Mouse (Mus musculus) heart, postnatal 14 days (tissue): Measurements from ENCODE around the gene Mettl8. TPM values are rescaled to one million over a fixed set of nuclear protein-coding genes. Genes with fewer than 3 reads are reported as not detected.

ENCODE experiments used
- DNase-seq, 2 experiments: peaks; one replicate each; pipeline ENCODE4 v3.0.0; 2021 to 2022
- intact Hi-C: fragments of 180-260 bp; cut with DNase I; formaldehyde crosslinking; loops from one replicate; pipeline ENCODE4 v1.15.1; 2025
- total RNA-seq, 2 experiments: library from RNA; stranded (reverse); gene quantifications; 2 replicates each; pipeline ENCODE4 v1.2.3; 2021

The Mettl8 gene
- total RNA-seq, 2 experiments from 2014 or later: 5.6 to 5.9 TPM

- intact Hi-C loops: loop anchor here (5.0 kb wide), 2 partner anchors 39 to 166 kb away; partner anchors contain the start of gene Tlk1
- no peak for DNase-seq
These were observed 61.6 kb downstream of the Mettl8 start for GRCm38 (mm10) chr2:70993740-70994139.

- intact Hi-C loops: loop anchor here (5.0 kb wide), 2 partner anchors 40 to 165 kb away; partner anchors contain the start of gene Tlk1
- DNase-seq: peak; percentile 13 to 48
These were observed 62.7 kb downstream of the Mettl8 start for GRCm38 (mm10) chr2:70992715-70993114.

DNA sequence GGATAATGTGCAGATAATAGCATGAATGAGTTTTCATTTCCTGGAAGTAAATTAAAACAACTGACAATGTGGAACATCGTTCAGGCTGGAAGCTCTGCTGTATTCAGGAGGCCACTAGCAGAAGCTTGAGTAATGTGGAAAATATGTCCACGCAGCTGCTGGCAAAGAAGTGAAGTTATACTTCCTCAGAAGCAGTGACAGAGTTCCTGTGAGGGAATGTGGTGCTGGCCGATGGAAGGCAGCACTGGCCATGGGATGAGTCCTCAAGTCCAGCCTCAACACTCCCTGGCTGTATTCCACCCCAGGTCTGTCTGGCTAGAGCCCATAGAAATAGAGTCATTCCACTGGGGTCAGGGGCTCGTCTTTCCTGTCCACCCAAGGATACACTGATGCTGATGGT is 65.2 kb downstream of the Mettl8 start:
- intact Hi-C loops: loop anchor here (5.0 kb wide), 2 partner anchors 42 to 163 kb away; partner anchors contain the start of gene Tlk1
- peak; percentile 38 to 65 for DNase-seq

GRCm38 (mm10) chr2:70989201-70990191 is 65.9 kb downstream of the Mettl8 start:
- intact Hi-C loops: loop anchor here (5.0 kb wide), 3 partner anchors 43 to 162 kb away; partner anchors contain the start of gene Tlk1

GRCm38 (mm10) chr2:70978271-70978670 is 77.1 kb downstream of the Mettl8 start:
- intact Hi-C loops: no loop called here
- DNase-seq: peak; percentile 54 to 56

More at GRCm38 (mm10) chr2:70989201-70990191, 65.9 kb downstream of the Mettl8 start:
- peak; percentile 17 to 41 for DNase-seq

- no peak for DNase-seq
- intact Hi-C loops: no loop called here
These were observed 80.6 kb downstream of the Mettl8 start for GRCm38 (mm10) chr2:70974769-70975168.

DNA sequence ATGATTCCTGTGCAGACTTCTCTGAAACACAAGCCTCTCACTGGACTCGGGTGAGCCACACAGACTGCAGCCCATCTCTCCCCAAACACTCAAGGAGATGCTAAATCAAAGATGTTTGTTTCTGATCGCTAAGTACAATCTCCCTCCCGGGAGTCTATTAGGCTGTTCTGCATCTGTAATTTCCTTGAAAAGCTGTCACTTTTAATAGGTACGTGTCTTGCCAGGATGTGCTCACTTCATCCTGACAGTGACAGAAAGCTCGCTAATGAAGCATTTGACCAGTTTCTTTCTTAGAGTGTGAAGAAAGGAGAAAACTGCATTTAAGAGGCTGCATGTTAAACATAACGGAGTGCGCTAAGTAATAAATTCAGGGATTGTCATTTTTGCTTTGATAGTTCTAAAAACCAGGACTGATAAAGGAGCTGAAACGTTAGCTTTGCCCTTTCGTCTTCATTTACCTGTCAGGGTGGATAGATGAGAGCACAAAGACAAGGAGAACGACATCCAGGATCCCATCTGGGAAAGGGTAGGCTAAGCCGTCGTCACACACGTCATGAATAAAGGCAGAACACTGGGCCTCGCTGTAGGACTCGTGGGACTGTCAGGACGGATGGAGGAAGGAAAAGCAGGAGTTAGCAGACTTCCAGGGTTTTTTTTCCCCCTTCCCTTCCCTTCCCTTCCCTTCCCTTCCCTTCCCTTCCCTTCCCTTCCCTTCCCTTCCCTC is 82.4 kb downstream of the Mettl8 start:
- intact Hi-C loops: no loop called here
- no peak for DNase-seq

DNA sequence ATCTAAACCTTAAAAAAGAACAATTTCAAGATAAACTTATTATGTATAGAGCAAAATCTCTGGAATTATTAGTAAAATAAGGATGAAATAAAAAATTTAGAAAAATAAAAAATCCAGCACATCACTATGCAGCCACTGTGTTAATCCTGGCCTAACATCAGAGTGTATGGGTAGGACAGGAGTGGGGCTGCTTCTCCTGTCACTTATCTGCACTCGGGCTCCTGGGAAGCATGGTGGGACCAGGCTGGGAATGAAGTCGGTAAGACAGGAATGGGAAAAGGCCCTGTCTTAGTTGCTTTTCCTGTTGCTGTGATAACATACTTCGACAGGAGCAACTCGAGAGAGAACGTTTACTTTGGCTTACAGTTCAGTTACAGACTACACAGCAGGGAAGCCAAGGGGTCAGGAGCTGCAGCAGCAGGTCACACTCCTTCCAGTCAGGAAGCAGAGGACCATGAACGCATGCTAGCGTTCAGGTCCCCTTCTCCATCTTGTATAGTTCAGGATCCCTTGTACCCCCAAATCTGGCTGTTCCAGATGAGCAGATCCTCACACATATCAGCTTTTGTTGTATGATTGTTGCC is 85.1 kb downstream of the Mettl8 start:
- no peak for DNase-seq
- intact Hi-C loops: no loop called here

GRCm38 (mm10) chr2:70968305-70968704 is 87.1 kb downstream of the Mettl8 start:
- DNase-seq: no peak
- intact Hi-C loops: no loop called here

DNA sequence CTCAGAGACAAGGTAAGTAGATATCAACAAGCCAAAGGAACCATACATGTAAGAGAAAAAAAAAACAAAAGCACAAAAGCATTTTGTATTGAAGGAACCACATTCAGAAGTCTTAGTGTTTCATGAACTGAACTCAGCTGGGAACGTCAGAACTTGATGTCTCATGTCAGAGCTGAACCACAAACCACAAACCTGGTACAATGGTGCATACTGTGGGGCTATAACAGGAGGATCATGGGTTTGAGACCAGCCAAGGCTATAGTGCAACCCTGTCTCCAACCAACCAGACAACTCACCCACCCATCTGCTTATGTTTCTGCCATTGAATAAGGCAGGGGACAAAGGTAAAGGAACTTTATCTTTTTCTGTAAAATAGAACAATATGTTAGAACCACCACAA is 88.2 kb downstream of the Mettl8 start:
- intact Hi-C loops: no loop called here
- no peak for DNase-seq

DNA sequence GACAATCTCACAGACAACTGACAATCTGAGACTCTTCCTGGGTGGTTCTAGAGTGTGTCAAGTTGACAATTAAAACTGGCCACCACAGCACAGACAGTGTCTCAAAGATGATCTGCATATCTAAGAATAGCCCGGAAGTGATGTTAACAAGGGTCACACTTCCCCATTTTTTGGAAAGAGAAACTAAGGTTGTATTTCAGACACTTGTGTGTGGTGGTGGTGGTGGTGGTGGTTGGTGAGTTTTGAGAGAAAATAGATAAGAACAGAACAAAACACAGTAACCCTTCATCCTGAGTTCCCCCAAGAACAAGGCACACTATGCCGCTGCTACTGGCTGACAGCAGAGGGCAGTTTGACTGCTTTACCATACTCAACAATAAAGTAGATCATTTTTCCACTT is 90.6 kb downstream of the Mettl8 start:
- no peak for DNase-seq
- intact Hi-C loops: no loop called here

DNA sequence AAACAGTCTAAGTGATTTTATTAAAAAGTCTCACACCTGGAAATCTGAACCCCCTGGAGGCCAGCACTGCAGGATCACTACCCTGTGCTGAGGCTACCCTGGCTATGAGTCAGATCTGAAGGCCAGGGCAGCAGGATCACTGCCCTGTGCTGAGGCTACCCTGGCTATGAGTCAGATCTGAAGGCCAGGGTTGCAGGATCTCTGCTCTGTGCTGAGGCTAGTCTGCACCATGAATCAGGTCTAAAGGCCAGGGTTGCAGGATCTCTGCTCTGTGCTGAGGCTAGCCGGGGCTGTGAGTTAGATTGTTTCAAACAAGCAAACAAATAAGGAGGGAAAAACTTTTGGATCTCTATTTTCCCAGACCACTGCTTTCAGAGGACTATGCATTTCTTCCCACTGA is 92.5 kb downstream of the Mettl8 start:
- intact Hi-C loops: no loop called here
- DNase-seq: no peak

DNA sequence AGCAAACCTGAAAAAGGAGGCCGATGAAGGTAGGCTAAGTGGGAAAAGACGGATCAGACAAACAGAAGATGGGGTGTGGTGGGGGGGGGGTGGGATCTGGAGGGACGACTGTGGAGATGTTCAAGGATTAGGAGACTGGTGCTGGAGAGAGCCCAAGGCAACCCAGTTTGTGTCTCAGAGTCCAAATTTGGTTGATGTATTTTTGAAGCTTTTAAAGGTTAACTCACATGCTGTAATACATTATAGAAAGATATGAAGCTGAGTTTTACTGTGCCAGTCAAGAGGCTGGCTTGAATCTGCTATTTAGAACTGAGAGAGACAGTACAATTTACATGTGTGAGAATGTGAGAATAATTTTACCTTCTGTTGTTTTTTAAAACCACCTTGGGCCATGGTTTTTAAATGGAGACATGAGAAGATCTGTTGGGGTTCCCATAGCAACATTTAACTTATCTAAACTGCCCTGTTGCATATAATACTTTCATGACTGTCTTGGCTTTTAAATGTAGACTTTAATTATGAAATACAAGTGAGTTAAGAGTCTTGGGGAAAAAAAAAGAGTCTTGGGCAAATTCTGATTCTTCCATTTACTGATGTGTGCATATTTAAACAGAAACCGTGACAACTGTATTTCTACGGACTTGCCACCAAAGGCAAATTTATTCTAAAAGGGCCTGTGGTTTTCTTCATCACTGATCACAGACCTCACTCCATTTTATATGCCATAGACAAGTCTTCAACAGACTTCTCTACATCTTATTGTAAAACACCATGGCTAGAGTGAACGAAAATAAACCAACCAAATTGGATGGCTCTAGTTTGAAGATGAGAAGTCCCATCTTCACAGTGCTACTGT is 94.1 kb downstream of the Mettl8 start:
- intact Hi-C loops: no loop called here

GRCm38 (mm10) chr2:70960090-70960489 is 95.3 kb downstream of the Mettl8 start:
- no peak for DNase-seq
- intact Hi-C loops: no loop called here

More for the DNA sequence above, 94.1 kb downstream of the Mettl8 start:
- no peak for DNase-seq

DNA sequence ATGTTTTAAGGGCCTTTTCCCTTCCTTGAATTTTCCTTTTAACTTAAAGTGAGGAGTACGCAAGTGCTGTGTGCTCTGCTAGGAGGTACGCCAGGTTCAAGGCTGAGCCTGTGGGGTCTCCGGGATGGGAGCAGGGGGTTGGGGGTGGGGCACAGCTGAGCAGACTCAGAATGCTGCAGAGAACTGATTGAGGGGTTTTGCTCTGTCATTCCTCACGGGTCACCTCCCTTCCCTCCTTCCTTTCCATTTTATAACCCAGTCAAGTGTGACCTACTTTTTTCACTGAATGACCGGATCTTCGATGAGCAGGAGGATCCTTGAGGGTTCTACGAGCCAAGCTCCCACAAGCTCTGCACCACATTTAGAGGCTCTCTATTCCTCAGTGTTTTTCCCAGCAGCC is 96.0 kb downstream of the Mettl8 start:
- intact Hi-C loops: no loop called here
- DNase-seq: no peak

- DNase-seq: no peak
- intact Hi-C loops: no loop called here
These were observed 96.8 kb downstream of the Mettl8 start for GRCm38 (mm10) chr2:70958536-70958935.

GRCm38 (mm10) chr2:70953616-70954015 is 101.8 kb downstream of the Mettl8 start:
- DNase-seq: no peak
- intact Hi-C loops: no loop called here

GRCm38 (mm10) chr2:70951944-70952343 is 103.4 kb downstream of the Mettl8 start:
- intact Hi-C loops: no loop called here

DNA sequence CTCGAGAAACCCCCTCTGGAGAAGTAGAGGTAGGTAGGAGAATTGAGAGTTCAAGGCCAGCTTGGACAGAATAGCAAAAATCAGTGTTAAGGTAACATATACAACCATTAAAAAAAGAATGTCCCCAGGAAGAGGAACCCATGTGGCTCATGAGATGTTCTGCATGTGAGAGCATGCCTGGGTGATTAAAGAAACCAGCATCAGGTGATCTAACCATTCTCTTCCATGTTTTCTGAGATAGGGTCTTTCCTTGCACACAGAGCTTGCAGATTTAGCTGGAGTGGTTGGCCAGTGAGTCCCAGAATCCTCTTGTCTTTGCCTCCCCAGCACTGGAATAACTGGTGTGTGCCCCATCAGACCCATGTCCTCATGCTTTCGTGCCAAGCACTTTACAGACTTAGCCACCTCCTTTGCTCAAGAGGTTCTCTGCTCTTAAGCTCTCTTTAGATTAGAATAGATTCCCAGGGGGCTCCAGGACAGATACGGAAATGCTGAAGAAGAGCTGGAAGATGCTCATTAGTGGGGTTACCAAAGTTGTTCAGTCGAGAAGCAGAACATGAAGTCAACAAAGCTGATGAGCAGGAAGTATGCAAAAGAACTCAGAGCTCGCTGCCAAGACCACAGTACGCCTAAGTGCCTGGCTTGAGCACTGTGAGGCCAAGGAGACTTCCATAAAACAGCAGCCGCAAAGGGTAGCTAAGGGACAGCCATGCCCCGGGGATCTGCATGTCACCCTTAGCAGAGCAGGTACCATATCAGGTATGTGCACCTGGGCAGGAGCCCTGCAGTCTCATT is 110.7 kb downstream of the Mettl8 start:
- intact Hi-C loops: no loop called here

More at GRCm38 (mm10) chr2:70951944-70952343, 103.4 kb downstream of the Mettl8 start:
- DNase-seq: no peak

More for the DNA sequence above, 110.7 kb downstream of the Mettl8 start:
- DNase-seq: no peak
